Mouse (Mus musculus) testis, adult 2 months (tissue): ENCODE data around the gene Auts2.

Source experiments
- CTCF ChIP-seq: fragments of 200-500 bp; IDR thresholded peaks from 2 replicates; pipeline ENCODE4 v1.5.1; 2012; ENCODE audit warnings: low read depth, mild to moderate bottlenecking, inconsistent platforms, low read length, moderate library complexity; ENCODE audit not compliant: control insufficient read depth, insufficient read depth, insufficient replicate concordance
- POLR2A ChIP-seq: fragments of 200-500 bp; IDR thresholded peaks from 2 replicates; pipeline ENCODE4 v1.6.1; 2012; ENCODE audit warnings: low read depth, mild to moderate bottlenecking, inconsistent platforms, low read length, moderate library complexity; ENCODE audit not compliant: control insufficient read depth

- no peak for TF ChIP-seq CTCF
- no peak for TF ChIP-seq POLR2A
Measured at GRCm38 (mm10) chr5:131727909-131728308, 815.2 kb downstream of the Auts2 start.
